Mouse (Mus musculus) CD4-positive, CD25-positive, alpha-beta regulatory T cell (primary cell): ENCODE results near the gene Gm5141. TPM values are rescaled to one million over a fixed set of nuclear protein-coding genes. Genes with fewer than 3 reads are reported as not detected.

Source experiments
- polyA plus RNA-seq: library from polyadenylated mRNA; unstranded; fragments of 100-300 nt; shearing (Covaris generic); gene quantifications from one replicate; pipeline ENCODE4 v1.2.1, GENCODE M21; 2017

Gm5141 gene
- 4.1 TPM for polyA plus RNA-seq

DNA sequence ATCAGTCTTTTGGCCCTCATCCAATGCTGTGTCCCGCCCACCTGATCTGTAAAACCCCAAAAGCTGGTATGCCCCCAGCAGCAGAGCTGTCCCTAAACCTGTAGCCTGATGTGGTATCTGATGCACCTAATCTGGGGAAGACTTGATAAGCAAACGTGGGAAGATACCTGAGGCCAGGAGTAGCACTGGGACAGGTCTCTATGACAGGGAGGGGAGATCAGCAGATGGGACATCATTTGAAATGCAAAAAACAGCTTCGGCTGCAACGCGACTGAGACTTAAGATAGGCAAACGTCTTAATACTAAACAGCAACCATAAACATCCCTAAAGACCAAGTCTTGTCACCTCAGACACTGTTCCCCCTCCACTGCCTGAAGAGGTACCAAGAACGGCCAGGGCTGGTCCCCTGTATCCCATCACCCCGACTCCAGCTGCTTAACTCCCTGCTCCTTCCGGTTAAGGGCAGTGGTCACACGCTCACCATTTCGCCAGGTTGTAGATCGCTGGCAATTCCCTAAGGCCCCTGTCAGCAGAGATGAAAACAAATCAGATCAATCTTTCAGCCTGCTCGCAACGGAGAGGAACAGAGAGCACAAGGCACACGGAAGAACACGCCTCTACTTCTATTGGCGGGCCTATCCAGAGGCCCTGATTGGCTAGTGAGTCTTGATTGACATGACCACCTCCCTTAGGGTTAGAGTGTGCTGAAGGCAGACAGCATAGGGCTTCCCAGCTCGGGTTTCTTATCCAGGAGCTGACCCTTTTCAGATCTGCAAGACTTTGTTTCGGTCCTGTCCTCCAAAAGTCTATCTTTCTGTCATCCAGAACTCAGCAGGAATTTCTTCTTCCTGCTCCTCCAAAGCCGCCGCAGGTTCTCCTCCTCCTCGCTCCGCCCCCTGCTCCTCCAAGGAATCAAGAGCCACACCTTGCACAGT lies at the start of gene Gm5141:
TSS of gene Gm5141 (minus strand) at position 610 of the 936 bp plus-strand sequence.

DNA sequence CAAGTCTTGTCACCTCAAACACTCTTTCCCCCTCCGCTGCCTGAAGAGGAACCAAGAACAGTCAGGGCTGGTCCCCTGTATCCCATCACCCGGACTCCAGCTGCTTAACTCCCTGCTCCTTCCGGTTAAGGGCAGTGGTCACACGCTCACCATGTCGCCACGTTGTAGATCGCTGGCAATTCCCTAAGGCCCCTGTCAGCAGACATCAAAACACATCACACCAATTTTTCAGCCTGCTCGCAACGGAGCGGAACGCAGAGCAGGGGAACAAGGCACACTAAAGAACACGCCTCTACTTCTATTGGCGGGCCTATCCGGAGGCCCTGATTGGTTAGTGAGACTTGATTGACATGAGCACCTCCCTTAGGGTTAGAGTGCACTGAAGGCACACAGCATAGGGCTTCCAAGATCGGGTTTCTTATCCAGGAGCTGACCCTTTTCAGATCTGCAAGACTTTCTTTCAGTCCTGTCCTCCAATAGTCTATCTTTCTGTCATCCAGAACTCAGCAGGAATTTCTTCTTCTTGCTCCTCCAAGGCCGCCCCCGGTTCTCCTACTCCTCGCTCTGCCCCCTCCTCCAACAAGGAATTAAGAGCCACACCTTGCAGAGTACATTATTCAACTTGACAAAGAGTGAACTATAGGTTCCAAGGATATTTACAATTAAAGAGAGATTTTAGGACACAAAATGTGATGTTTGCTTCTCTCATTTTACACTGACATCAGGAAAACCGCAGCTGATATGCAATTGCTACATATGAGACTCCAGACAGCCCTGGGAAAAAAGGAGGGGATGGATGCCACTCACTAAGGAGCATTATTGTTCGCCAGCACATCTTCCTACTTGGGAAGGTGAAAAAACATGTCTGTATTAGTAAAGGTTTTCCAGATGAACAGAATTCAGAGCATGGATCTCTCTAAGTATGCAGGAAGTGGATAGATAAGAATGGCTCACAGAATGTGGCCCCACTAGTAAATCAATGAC lies 24.9 kb downstream of the Gm5141 start, which contains the start of gene Platr25:
TSS of gene Platr25 (minus strand) at position 278 of the 984 bp plus-strand sequence.

Other genes starting within 250 kb of the Gm5141 start
- not detected for gene Zfp935, start 227.3 kb downstream of the Gm5141 start, polyA plus RNA-seq
- 8.5 TPM for gene Zfp934, start 214.6 kb downstream of the Gm5141 start, polyA plus RNA-seq
- 2.0 TPM for gene 6720489N17Rik, start 161.6 kb downstream of the Gm5141 start, polyA plus RNA-seq
- 13.3 TPM for gene Platr25, start 25.1 kb downstream of the Gm5141 start, polyA plus RNA-seq
- gene Fbp2, start 72.6 kb upstream of the Gm5141 start, polyA plus RNA-seq = not detected
- not detected for gene Fbp1, start 102.5 kb upstream of the Gm5141 start, polyA plus RNA-seq
- 169 TPM for gene 2010111I01Rik, start 179.1 kb upstream of the Gm5141 start, polyA plus RNA-seq